Mouse (Mus musculus) heart, embryonic 12.5 days (tissue): Measurements from ENCODE around the gene Dctn2. TPM values are rescaled to one million over a fixed set of nuclear protein-coding genes. Genes with fewer than 3 reads are reported as not detected.
A peak's percentile ranks its signal among the peaks of the same experiment; 100 is the strongest.

ENCODE experiments used
- ATAC-seq: fragments of 200-750 bp; cut with Nextera tagmentation; 2 replicates; pipeline ENCODE4 v1.8.0; 2017; ENCODE audit warnings: moderate TSS enrichment, moderate library complexity; ENCODE audit not compliant: insufficient number of reproducible peaks, low FRiP score
- H3K27ac ChIP-seq: fragments of 300-500 bp; sonication (generic); 2 replicates; pipeline ENCODE4 v1.5.1; 2016; ENCODE audit warnings: mild to moderate bottlenecking, moderate library complexity; ENCODE audit not compliant: poor library complexity, severe bottlenecking
- H3K27me3 ChIP-seq: fragments of 300-500 bp; sonication (generic); replicated peaks from 2 replicates; pipeline ENCODE4 v1.6.1; 2016; ENCODE audit warnings: mild to moderate bottlenecking, moderate library complexity
- H3K36me3 ChIP-seq: fragments of 300-500 bp; sonication (generic); 2 replicates; pipeline ENCODE4 v1.6.1; 2016; ENCODE audit warnings: mild to moderate bottlenecking, moderate library complexity
- H3K4me1 ChIP-seq: fragments of 300-500 bp; sonication (generic); replicated peaks from 2 replicates; pipeline ENCODE4 v1.6.1; 2016; ENCODE audit warnings: mild to moderate bottlenecking
- H3K4me2 ChIP-seq: fragments of 300-500 bp; sonication (generic); 2 replicates; pipeline ENCODE4 v1.6.1; 2016; ENCODE audit warnings: mild to moderate bottlenecking, moderate library complexity
- H3K4me3 ChIP-seq: fragments of 300-500 bp; sonication (generic); 2 replicates; pipeline ENCODE4 v1.5.1; 2016; ENCODE audit warnings: mild to moderate bottlenecking
- H3K9ac ChIP-seq: fragments of 300-500 bp; sonication (generic); 2 replicates; pipeline ENCODE4 v1.6.1; 2016; ENCODE audit warnings: mild to moderate bottlenecking, moderate library complexity
- H3K9me3 ChIP-seq: fragments of 300-500 bp; sonication (generic); replicated peaks from 2 replicates; pipeline ENCODE4 v1.6.1; 2016; ENCODE audit warnings: mild to moderate bottlenecking, moderate library complexity
- WGBS: fragments of 180-500 bp; shearing (Covaris S2); methylation state at CpG from one replicate; pipeline ENCODE4 v1.1.7; 2016; 5-methylcytosine and 5-hydroxymethylcytosine counted together
- polyA plus RNA-seq: library from polyadenylated mRNA; unstranded; fragments of >200 nt; fragmentation: Nextera tagmentation; extraction: Ambion mirVana; gene quantifications from 2 replicates; pipeline ENCODE4 v1.2.1, GENCODE M21; 2016

Dctn2 gene
- polyA plus RNA-seq, 1 experiment from 2014 or later: 136 TPM

GRCm38 (mm10) chr10:127282620-127283215 is 16.6 kb downstream of the Dctn2 start:
- Histone ChIP-seq H3K9ac (0 out of 2 replicates have a peak overlapping the region, but pooled peaks have one; percentile 29), H3K27ac (no peak overlapping the region), H3K4me1 (peaks cover 37% of the 10 kb centered on the region), H3K27me3 (no peaks in the 10 kb centered on the region), H3K9me3 (no peaks in the 10 kb centered on the region), H3K4me3 (no peak overlapping the region), H3K36me3 (peaks cover 97% of the 10 kb centered on the region), H3K4me2 (no peak overlapping the region)
- no peak for ATAC-seq
- 79% methylated on average over 13 of the region's 13 CpGs for WGBS

- no peak for ATAC-seq
- Histone ChIP-seq H3K4me3 (no peak overlapping the region), H3K9me3 (no peaks in the 10 kb centered on the region), H3K27me3 (no peaks in the 10 kb centered on the region), H3K36me3 (peaks cover 82% of the 10 kb centered on the region), H3K27ac (no peak overlapping the region), H3K4me1 (peaks cover 38% of the 10 kb centered on the region), H3K9ac (no peak overlapping the region), H3K4me2 (no peak overlapping the region)
- WGBS: 93% methylated on average over 7 of the region's 7 CpGs
Observed at GRCm38 (mm10) chr10:127284105-127284622, 18.0 kb downstream of the Dctn2 start.

- WGBS: 77% methylated on average over 10 of the region's 11 CpGs
- no peak overlapping the region for H3K4me2 ChIP-seq
- 0 out of 2 replicates have a peak overlapping the region, but pooled peaks have one; percentile 34 for H3K9ac ChIP-seq
- peaks cover 42% of the 10 kb centered on the region for H3K4me1 ChIP-seq
- H3K36me3 ChIP-seq: peaks cover 75% of the 10 kb centered on the region
- H3K9me3 ChIP-seq: no peaks in the 10 kb centered on the region
- H3K27me3 ChIP-seq: no peaks in the 10 kb centered on the region
- H3K27ac ChIP-seq: no peak overlapping the region
- no peak overlapping the region for H3K4me3 ChIP-seq
- no peak for ATAC-seq
Observed at GRCm38 (mm10) chr10:127284724-127285500, 18.7 kb downstream of the Dctn2 start.

GRCm38 (mm10) chr10:127285644-127286043 is 19.5 kb downstream of the Dctn2 start:
- H3K4me1 ChIP-seq: peaks cover 42% of the 10 kb centered on the region
- no peaks in the 10 kb centered on the region for H3K27me3 ChIP-seq
- ATAC-seq: no peak
- H3K4me2 ChIP-seq: no peak overlapping the region
- H3K4me3 ChIP-seq: no peak overlapping the region
- no peak overlapping the region for H3K27ac ChIP-seq
- WGBS: 84% methylated on average over 13 of the region's 13 CpGs
- no peaks in the 10 kb centered on the region for H3K9me3 ChIP-seq
- H3K36me3 ChIP-seq: peaks cover 68% of the 10 kb centered on the region
- H3K9ac ChIP-seq: peak overlapping the region; percentile 34; the same call in 1 of the 2 replicates

GRCm38 (mm10) chr10:127286194-127286593 is 20.0 kb downstream of the Dctn2 start:
- no peaks in the 10 kb centered on the region for H3K9me3 ChIP-seq
- no peak overlapping the region for H3K27ac ChIP-seq
- no peak for ATAC-seq
- H3K27me3 ChIP-seq: no peaks in the 10 kb centered on the region
- H3K9ac ChIP-seq: 0 out of 2 replicates have a peak overlapping the region, but pooled peaks have one; percentile 34
- H3K36me3 ChIP-seq: peaks cover 62% of the 10 kb centered on the region
- no peak overlapping the region for H3K4me3 ChIP-seq
- peaks cover 42% of the 10 kb centered on the region for H3K4me1 ChIP-seq
- H3K4me2 ChIP-seq: peak overlapping the region; percentile 97; the same call in 1 of the 2 replicates
- 75% methylated on average over 7 of the region's 7 CpGs for WGBS

- no peak overlapping the region for H3K27ac ChIP-seq
- peaks cover 45% of the 10 kb centered on the region for H3K4me1 ChIP-seq
- H3K36me3 ChIP-seq: peaks cover 57% of the 10 kb centered on the region
- H3K9me3 ChIP-seq: no peaks in the 10 kb centered on the region
- no peak for ATAC-seq
- WGBS: 64% methylated on average over 7 of the region's 7 CpGs
- peak overlapping the region; percentile 84; the same call in 1 of the 2 replicates for H3K9ac ChIP-seq
- H3K4me3 ChIP-seq: peak overlapping the region; percentile 69
- no peaks in the 10 kb centered on the region for H3K27me3 ChIP-seq
- peak overlapping the region; percentile 97 for H3K4me2 ChIP-seq
Observed at GRCm38 (mm10) chr10:127286730-127287129, 20.6 kb downstream of the Dctn2 start.

GRCm38 (mm10) chr10:127287271-127287935 is 21.2 kb downstream of the Dctn2 start:
- Histone ChIP-seq H3K36me3 (peaks cover 50% of the 10 kb centered on the region), H3K27me3 (no peaks in the 10 kb centered on the region), H3K4me3 (peak overlapping the region; percentile 69), H3K9ac (peak overlapping the region; percentile 84), H3K9me3 (no peaks in the 10 kb centered on the region), H3K27ac (peak overlapping the region; percentile 99), H3K4me1 (peaks cover 51% of the 10 kb centered on the region), H3K4me2 (peak overlapping the region; percentile 97)
- ATAC-seq: no peak
- 74% methylated on average over 15 of the region's 15 CpGs for WGBS

GRCm38 (mm10) chr10:127287936-127288293 is 21.7 kb downstream of the Dctn2 start:
- Histone ChIP-seq H3K36me3 (peaks cover 45% of the 10 kb centered on the region), H3K9me3 (no peaks in the 10 kb centered on the region), H3K27ac (peak overlapping the region; percentile 99), H3K9ac (peak overlapping the region; percentile 84), H3K4me2 (peak overlapping the region; percentile 97), H3K27me3 (no peaks in the 10 kb centered on the region), H3K4me1 (peaks cover 51% of the 10 kb centered on the region), H3K4me3 (peak overlapping the region; percentile 69)
- ATAC-seq: no peak
- WGBS: 0% methylated on average over 3 of the region's 3 CpGs

- ATAC-seq: peak; percentile 22
- Histone ChIP-seq H3K9ac (peak overlapping the region; percentile 84), H3K36me3 (peaks cover 43% of the 10 kb centered on the region), H3K27me3 (no peaks in the 10 kb centered on the region), H3K4me3 (peak overlapping the region; percentile 69), H3K4me2 (peak overlapping the region; percentile 97), H3K4me1 (peaks cover 55% of the 10 kb centered on the region), H3K9me3 (no peaks in the 10 kb centered on the region), H3K27ac (peak overlapping the region; percentile 99)
- 2% methylated on average over 14 of the region's 28 CpGs for WGBS
Observed at GRCm38 (mm10) chr10:127288328-127288799, 22.2 kb downstream of the Dctn2 start.

GRCm38 (mm10) chr10:127288800-127289572 is 22.8 kb downstream of the Dctn2 start, which contains the start of gene Mbd6:
Mbd6 (minus strand) TSS chr10:127289018.
- Histone ChIP-seq H3K36me3 (peaks cover 43% of the 10 kb centered on the region), H3K4me1 (peaks cover 61% of the 10 kb centered on the region), H3K27ac (peak within 1 kb of the TSS; percentile 99), H3K4me2 (peak within 1 kb of the TSS; percentile 97), H3K4me3 (peak within 1 kb of the TSS; percentile 69), H3K27me3 (no peaks in the 10 kb centered on the region), H3K9ac (peak within 1 kb of the TSS; percentile 84), H3K9me3 (no peaks in the 10 kb centered on the region)
- peak; percentile 64 for ATAC-seq
- WGBS: under 1% methylated on average over 56 of the region's 65 CpGs
